Comparison of ENCODE assay signal across 25 mouse cellular contexts in the genomic region with DNA sequence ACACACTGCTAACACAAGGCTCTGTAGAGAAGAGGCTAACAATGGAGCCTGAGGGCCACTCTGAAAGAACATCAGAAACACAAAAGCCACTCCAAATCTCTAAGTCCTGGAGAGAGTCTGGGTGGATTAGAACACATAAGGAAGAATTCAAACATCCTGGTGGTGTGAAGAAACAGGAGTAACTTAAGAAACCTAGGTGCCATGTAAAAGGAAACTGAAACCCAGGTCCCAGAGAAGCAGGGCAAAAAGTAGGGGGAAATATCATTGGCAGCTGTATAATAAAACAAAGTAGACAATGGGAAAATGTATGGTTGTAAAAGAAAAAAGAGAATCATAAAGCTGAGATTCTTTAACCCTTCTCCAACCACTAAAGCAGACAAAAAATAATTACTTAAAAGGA. TPM values are rescaled to one million over a fixed set of nuclear protein-coding genes. Genes with fewer than 3 reads are reported as not detected.
DNase-seq lines count a peak whose midpoint lies in the region; ATAC-seq and TF ChIP-seq lines count a peak whose summit lies in the region.
"Had no signal": no experiment of that assay in that cellular context is flagged by ENCODE, and none has a peak within 500 bp of the region (broad histone marks: within the 10 kb centered on the region; RNA-seq: fewer than 3 reads in every experiment).

No protein-coding gene starts in this region.

- TF ChIP-seq EP300 in heart, postnatal 0 days (IDR thresholded peaks at IDR 0.05; ENCODE audit: low read depth), result no peak

- peak overlapping the region; percentile 41 for H3K27ac ChIP-seq in heart, postnatal 0 days (ENCODE audit: low read depth)
- no peak overlapping the region for H3K27ac ChIP-seq in neural tube, embryonic 15.5 days (replicated peaks)
- no peak overlapping the region for H3K27ac ChIP-seq in intestine, embryonic 15.5 days
- H3K27ac ChIP-seq: embryonic facial prominence, embryonic 12.5 days; embryonic facial prominence, embryonic 15.5 days; heart, embryonic 15.5 days; hindbrain, embryonic 12.5 days; hindbrain, embryonic 15.5 days had no signal

- no peak for TF ChIP-seq CTCF in heart, postnatal 0 days (IDR thresholded peaks at IDR 0.05; ENCODE audit: low read depth)

- intact Hi-C loops in heart, postnatal 36 days (cut with DNase I), result no loop called here

- ATAC-seq in heart, postnatal 0 days (ENCODE audit: insufficient read depth, low read depth), result no peak
- ATAC-seq in neural tube, embryonic 15.5 days (ENCODE audit: low FRiP score), result no peak
- ATAC-seq in intestine, embryonic 15.5 days, result no peak
- ATAC-seq: forebrain, embryonic 14.5 days; forebrain, postnatal 0 days; intestine, postnatal 0 days had no signal

- H3K36me3 ChIP-seq in heart, postnatal 0 days (replicated peaks; ENCODE audit: control insufficient read depth, insufficient read depth, low read length), result no peaks in the 10 kb centered on the region
- no peaks in the 10 kb centered on the region for H3K36me3 ChIP-seq in splenic B cell, adult 2 months (ENCODE audit: control insufficient read depth, insufficient read depth, low read length, poor library complexity, severe bottlenecking)
- H3K36me3 ChIP-seq in neural tube, embryonic 15.5 days, result 0 out of 2 replicates have a peak, but pooled peaks cover 5% of the 10 kb centered on the region
- H3K36me3 ChIP-seq in intestine, embryonic 15.5 days, result peaks cover 4% of the 10 kb centered on the region; the same call in 1 of the 2 replicates
- H3K36me3 ChIP-seq: hindbrain, embryonic 15.5 days had no signal

- H3K9ac ChIP-seq in heart, postnatal 0 days (replicated peaks; ENCODE audit: low read depth, low read length), result no peak overlapping the region
- no peak overlapping the region for H3K9ac ChIP-seq in neural tube, embryonic 15.5 days (replicated peaks)
- no peak overlapping the region for H3K9ac ChIP-seq in intestine, embryonic 15.5 days
- H3K9ac ChIP-seq: embryonic facial prominence, embryonic 12.5 days; embryonic facial prominence, embryonic 15.5 days; forebrain, postnatal 0 days; heart, embryonic 12.5 days; heart, embryonic 15.5 days; hindbrain, embryonic 12.5 days; hindbrain, embryonic 15.5 days had no signal

- H3K4me1 ChIP-seq in heart, postnatal 0 days (ENCODE audit: control insufficient read depth, insufficient read depth), result peaks cover 11% of the 10 kb centered on the region
- H3K4me1 ChIP-seq in neural tube, embryonic 15.5 days, result 0 out of 2 replicates have a peak, but pooled peaks cover 3% of the 10 kb centered on the region
- no peaks in the 10 kb centered on the region for H3K4me1 ChIP-seq in intestine, embryonic 15.5 days (replicated peaks)
- H3K4me1 ChIP-seq: embryonic facial prominence, embryonic 15.5 days; hindbrain, embryonic 12.5 days had no signal

- H3K4me3 ChIP-seq in heart, postnatal 0 days (ENCODE audit: low read depth, low read length), result no peak overlapping the region
- H3K4me3 ChIP-seq in neural tube, embryonic 15.5 days (replicated peaks), result no peak overlapping the region
- H3K4me3 ChIP-seq in intestine, embryonic 15.5 days (replicated peaks), result no peak overlapping the region
- H3K4me3 ChIP-seq: embryonic facial prominence, embryonic 12.5 days; embryonic facial prominence, embryonic 15.5 days; heart, embryonic 12.5 days; heart, embryonic 15.5 days; hindbrain, embryonic 12.5 days; hindbrain, embryonic 15.5 days had no signal

- no peaks in the 10 kb centered on the region for H3K27me3 ChIP-seq in heart, postnatal 0 days (ENCODE audit: control insufficient read depth, insufficient read depth, low read length)
- H3K27me3 ChIP-seq in splenic B cell, adult 2 months (ENCODE audit: control insufficient read depth, insufficient read depth, low read length, poor library complexity, severe bottlenecking), result no peaks in the 10 kb centered on the region
- no peaks in the 10 kb centered on the region for H3K27me3 ChIP-seq in neural tube, embryonic 15.5 days (replicated peaks)
- H3K27me3 ChIP-seq in intestine, embryonic 15.5 days (replicated peaks), result no peaks in the 10 kb centered on the region
- H3K27me3 ChIP-seq: embryonic facial prominence, embryonic 12.5 days; embryonic facial prominence, embryonic 15.5 days; heart, embryonic 12.5 days; heart, embryonic 15.5 days; hindbrain, embryonic 12.5 days; hindbrain, embryonic 15.5 days had no signal

- H3K4me2 ChIP-seq in heart, postnatal 0 days (ENCODE audit: low read depth, low read length), result no peak overlapping the region
- H3K4me2 ChIP-seq in neural tube, embryonic 15.5 days, result no peak overlapping the region
- H3K4me2 ChIP-seq in intestine, embryonic 15.5 days (replicated peaks), result no peak overlapping the region
- H3K4me2 ChIP-seq: embryonic facial prominence, embryonic 12.5 days; embryonic facial prominence, embryonic 15.5 days; heart, embryonic 12.5 days; heart, embryonic 15.5 days; hindbrain, embryonic 12.5 days; hindbrain, embryonic 15.5 days had no signal

- no peaks in the 10 kb centered on the region for H3K9me3 ChIP-seq in heart, postnatal 0 days (replicated peaks; ENCODE audit: control insufficient read depth, low read length)
- no peaks in the 10 kb centered on the region for H3K9me3 ChIP-seq in neural tube, embryonic 15.5 days (replicated peaks)
- H3K9me3 ChIP-seq in intestine, embryonic 15.5 days, result no peaks in the 10 kb centered on the region
- H3K9me3 ChIP-seq: embryonic facial prominence, embryonic 15.5 days; heart, embryonic 15.5 days; hindbrain, embryonic 12.5 days; hindbrain, embryonic 15.5 days had no signal

- DNase-seq in heart, postnatal 0 days (ENCODE audit: low spot score), result no peak
- DNase-seq in heart, postnatal 36 days, result no peak
- DNase-seq in ZHBTc4 (ENCODE audit: low read depth, low spot score), result peak; percentile 40
- DNase-seq in splenic B cell, adult 2 months (ENCODE audit: low read depth, low spot score), result peak; percentile 13
- DNase-seq: adrenal gland, adult 2 months; adrenal gland, postnatal 14 days; B cell, adult 2 months; cerebellum, adult 11 months; cerebellum, adult 2 months; cerebellum, adult 9-11 months; cerebellum, postnatal 25 days; forebrain, postnatal 0 days; gastrocnemius, postnatal 25 days; heart, adult 18-20 months; heart, postnatal 14 days had no signal

RNA-seq across cellular contexts. Expression of gene Mef2a, which starts 12.8 kb away (rescaled TPM):
- total RNA-seq in heart, postnatal 0 days (2014; rRNA removed; ENCODE audit: low replicate concordance), result 158 and 165 TPM in 2 replicates
- 96.9 and 112 TPM in 2 replicates for polyA plus RNA-seq in heart, postnatal 0 days (2015; fragmentation: Nextera tagmentation; extraction: Ambion mirVana)
- total RNA-seq in heart, postnatal 36 days (2021), result 100 to 1,000 TPM; 126 to 142 TPM
- 29.6 and 30.1 TPM in 2 replicates for polyA plus RNA-seq in neural tube, embryonic 15.5 days (2015; fragmentation: Nextera tagmentation; extraction: Ambion mirVana)
- 25.1 and 30.7 TPM in 2 replicates for polyA plus RNA-seq in intestine, embryonic 15.5 days (2015; fragmentation: Nextera tagmentation; extraction: Ambion mirVana)

Comparison
In these comparisons a context has a peak if more than half of its experiments do, and no peak if none do; other contexts are left out.
1. DNase-seq: peak in ZHBTc4 (single experiment) and splenic B cell, adult 2 months (single experiment); none in heart, postnatal 0 days (single experiment) and heart, postnatal 36 days (0 of 2).